Mouse (Mus musculus) NIH3T3 (cell line): ENCODE measurements around the gene Lemd1.

Experiments used
- DNase-seq: peaks from one replicate; pipeline ENCODE4 v3.0.0-alpha.2; 2012; ENCODE audit warnings: low read depth

Lemd1 gene

DNA sequence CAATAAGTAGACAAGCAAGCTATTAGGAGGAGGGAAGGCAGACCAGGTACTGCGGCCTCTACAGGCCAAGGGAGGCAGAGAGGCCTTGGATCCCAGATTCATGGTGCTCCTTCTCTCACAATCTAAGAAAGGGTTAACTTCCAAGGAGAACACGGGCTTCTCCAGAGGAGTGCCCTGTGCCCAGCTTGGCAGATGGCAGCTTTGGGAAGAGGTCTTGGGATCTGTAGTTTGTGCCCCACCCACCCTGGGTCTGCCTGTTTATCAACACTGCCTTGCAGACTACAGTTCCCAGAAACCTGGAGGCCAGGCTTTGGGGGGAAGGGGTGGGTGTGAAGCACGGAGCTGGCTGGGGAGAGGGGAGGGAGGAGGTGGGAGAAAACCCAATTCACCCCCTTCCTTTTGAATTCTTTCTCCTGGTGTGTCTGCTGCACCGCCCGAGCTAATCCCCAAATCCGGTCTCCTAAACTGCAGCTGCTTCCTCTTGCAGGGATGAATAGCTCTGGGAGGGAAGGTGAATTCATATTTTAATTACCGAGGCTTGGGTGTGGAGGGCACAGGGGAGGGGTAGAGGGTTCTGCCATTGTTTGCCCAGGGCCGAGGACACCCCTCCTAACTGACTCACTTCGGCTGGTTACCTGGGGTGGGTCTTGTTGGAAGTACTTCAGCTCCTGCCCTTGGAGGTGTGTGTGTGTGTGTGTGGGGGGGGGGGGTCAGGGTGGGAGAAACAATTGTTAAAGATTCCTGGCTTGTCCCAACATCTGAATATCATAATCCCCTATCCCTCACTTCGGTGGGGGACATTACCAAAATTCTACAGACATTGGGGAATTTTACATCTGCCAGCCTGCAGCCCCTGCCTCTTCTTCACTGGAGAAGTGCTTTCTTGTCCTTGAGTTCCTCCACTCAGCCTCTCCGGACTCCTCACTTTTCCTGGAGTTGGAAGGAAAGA lies 9.6 kb downstream of the Lemd1 start:
- DNase-seq: peak; percentile 57

DNA sequence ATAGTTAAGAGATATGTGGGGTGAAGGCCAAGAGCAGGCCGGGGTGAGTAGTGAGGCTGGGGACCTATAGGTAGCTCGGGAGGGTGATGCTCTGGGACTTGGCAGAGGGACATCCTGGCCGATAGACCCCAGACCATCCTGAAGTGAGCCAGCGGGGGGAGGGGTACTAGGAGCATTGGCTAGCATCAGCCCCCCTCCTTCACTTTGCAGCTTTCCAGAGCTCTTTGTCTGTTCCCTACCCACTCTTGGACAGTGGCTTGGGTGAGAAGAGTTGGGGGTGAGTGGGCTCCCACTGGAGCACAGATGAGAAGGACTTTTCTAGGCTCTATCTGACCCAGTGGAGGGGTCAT lies 10.3 kb downstream of the Lemd1 start:
- no peak for DNase-seq

DNA sequence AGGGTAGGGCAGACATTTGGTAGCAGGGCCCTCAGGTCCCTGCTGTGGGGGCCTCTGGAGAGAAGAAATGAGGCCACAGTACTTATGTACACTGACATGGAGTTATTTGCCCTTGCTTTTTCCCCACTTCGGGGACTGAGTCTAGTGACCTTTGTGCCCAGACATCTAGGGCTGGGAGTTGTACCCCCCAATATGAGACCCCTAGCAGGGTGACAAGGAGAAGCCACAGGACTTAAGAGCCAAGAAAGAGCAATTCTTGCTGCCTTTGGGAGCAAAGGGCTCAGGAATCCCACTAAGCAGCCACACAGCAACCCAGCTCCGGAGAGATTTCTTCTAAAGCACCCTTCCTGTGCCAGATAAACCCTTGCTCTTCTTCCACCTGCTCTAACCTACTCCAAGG lies 10.7 kb downstream of the Lemd1 start:
- no peak for DNase-seq

DNA sequence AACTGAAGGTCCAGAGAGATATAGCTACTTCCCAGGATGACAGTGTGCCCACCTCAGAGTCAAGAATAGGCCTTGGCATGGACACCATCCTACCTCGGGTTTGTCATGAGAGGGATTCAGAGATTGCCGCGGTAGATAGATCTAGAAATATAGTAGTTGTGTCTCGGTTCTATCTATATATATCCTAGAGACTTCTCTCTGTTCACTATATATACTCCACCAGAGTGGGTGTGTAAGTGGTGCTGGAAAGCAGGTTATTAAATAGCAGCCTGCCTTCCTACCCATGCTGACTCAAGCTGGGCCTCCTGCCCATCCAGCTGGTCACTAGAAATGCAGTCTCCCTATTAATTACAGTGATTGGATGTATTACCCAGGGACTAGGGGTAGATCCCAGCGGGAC lies 11.5 kb downstream of the Lemd1 start:
- no peak for DNase-seq

DNA sequence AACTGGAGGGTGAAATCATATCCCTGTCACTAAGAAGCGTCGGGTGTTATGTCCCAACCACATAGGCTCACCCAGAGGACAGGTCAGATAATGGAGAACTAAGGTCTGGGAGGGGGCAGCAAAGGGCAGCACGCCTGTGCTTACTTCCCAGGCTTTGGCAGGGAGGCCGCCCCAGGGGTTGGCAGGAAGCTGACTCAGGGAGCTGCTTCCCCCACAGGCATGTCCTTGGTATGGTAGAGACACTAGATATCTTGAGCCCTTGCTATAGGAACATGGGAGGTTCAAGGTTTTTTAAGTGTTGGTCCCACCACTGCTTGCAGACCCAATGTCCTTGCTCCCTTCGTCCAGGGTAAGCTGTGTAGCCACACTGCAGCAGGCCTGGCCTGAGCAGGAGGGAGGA lies 14.7 kb downstream of the Lemd1 start:
- DNase-seq: no peak

DNA sequence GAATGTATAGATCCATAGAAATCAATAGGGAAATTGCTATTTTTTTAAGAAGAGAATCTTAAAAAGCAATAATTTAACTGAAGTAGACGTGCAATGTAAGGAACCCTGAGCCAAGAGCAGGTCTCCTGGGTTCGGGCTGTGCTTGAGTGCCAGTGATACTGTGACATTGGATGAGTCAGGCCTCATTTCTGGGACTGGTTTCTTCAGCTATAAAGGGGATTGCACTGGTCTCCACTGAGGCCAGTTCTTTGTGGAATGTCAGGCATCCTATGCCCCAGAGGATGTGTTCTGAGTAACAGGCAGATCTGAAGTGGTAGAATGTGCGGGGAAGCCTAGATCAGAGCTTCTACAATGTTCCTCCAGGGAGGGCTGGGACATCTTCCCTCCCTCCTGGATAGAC lies 15.6 kb downstream of the Lemd1 start:
- peak; percentile 51 for DNase-seq

DNA sequence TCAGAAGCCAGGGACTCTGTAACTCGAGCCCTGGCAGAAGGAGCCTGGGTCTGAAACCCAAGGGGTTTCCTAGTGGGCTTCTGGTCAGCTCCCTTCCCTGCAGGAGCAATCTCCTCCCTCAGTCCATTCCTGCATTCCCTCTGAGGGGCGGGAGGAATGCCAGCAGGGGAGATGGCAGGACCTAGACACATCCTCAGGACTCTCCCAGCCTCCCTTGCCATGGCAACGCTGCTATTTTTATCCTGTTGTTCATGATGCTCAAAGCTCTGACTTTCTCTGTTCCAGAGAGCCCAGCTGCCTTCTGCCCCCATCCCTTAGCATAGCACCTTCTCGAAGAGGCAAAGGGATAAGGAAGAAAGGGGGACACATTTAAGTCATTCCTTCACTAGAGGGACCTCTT lies 16.9 kb downstream of the Lemd1 start:
- peak; percentile 88 for DNase-seq

DNA sequence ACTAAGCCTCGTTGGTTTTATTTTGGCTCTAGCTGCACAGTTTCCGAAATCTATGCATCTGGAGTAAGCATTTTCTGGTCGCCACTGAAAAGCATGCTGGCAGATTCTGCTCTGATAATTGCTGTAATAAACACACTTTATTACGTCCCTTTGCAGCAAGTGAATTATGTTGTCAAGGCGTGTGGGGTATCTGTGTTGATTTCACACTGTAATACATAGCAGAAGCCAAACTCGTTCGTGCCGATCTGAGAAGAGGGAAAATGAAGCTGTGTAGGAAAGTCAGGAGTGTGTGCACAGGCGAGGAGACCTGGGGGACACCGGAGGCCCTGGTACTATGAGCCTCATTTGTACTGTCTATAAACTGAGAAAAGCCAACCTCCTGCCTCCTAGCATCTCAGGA lies 18.2 kb downstream of the Lemd1 start:
- no peak for DNase-seq

DNA sequence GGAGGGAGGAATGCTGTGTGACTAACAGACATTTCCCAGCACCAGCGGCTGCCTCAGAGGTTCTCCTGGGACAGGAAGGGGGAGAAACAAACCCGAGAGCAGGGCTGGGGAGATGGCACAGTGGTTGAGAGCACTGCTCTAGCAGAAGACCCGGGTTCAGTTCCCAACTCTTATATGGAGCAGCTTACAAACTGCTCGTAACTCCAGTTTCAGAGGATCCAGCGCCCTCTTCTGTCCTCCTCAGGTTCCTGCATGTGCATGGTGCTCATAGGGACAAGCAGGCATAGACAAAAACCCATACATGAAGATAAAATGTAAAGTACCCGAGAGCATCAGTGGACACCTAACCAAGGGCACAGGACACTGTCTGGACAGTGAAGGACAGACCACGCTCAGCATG lies 19.7 kb downstream of the Lemd1 start:
- DNase-seq: peak; percentile 81

DNA sequence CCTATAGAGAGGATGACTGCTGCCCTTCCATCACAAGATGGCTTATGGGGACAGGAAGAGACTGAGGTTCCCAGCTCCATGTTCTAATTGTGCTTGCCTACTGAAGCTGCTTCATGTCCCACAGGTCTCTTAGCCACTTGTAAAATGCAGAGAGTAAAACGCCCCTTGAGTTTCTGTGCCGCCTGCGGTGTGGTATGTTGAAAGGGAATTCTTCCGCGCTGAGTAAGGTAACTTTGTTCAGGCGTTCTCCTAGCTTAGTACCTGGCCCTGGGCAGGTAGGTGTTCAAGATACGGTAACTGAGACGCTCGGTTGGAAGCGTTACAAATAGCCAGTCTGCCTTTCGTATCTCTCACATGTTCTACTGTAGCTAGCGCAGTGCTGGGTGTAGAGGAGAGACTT lies 20.4 kb downstream of the Lemd1 start:
- DNase-seq: no peak

DNA sequence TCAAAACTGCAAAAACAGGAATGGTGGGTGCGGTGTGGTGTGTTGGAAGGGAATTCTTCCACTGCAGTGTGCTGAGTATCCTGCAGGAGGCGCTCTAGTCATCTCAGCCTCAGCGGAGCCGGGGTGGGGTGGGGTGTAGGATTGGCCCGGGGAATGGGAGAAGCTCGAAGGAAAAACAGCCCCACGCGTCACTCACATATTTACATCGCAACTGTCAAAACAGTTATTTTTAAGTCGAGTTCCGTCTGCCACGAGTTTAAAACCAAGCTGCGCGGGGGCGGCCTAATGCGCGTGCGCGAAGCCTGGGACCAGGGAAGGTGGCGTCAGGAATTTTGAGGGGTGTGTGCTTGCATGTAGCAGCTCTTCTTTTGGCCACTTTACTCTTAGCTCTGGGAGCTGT lies 21.0 kb downstream of the Lemd1 start:
- DNase-seq: peak; percentile 38

DNA sequence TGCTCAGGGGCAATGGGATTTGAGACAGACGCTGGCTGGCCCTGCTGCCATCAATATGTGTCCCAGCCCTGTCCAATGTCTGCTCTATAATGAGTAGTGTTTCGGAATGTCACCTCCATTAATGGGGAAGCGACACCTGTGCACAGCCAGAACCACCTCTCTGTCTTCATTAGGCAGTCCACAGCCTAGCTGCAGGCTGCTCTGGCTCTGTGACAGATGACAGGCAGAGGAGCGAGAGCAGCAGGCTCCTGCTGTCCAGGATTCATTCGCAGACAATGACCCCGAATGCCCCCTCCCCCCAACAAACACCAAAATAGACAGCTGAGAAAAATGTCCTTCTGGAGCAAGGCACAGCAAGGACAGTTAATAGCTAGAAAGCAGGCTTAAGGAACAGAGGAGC lies 21.8 kb downstream of the Lemd1 start:
- DNase-seq: no peak

DNA sequence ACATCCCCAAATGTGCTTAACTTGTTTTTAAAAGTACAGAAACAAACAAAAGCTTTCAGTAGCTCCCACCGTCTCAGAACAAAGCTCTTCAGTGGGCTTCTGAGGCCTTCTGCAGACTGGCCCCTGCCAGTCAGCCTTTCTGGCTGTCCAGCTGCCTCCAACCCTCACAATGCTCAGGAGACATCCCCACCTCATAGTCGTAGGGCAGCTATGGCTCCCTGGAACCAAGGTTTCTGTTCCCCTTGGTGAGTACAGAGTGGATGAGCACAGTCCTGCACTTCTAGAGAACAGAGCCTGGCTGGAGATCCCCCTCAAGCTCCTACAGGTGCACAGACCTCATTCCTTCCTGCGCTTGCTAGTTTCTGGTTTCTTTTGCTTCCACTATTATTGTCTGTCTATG lies 25.0 kb downstream of the Lemd1 start:
- DNase-seq: no peak

DNA sequence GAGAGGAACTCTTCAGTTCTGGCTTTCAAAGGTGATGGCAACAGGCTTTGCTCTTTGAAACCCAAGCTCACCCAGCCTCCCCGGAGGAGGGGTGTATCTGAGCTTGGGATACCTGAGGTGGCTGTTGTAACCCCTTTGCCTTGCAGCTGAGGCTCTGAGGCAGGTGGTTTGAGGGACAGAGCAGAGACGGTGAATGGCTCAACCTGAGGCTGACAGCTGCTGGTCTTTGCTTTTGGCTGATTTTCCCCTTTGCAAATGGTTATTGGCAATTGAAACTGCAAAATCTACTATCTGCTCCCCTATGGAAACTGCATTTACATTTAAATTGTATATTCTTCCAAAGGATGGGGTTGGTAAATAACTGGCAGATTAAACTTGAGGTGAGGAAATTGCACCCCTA lies 30.4 kb downstream of the Lemd1 start:
- DNase-seq: no peak

DNA sequence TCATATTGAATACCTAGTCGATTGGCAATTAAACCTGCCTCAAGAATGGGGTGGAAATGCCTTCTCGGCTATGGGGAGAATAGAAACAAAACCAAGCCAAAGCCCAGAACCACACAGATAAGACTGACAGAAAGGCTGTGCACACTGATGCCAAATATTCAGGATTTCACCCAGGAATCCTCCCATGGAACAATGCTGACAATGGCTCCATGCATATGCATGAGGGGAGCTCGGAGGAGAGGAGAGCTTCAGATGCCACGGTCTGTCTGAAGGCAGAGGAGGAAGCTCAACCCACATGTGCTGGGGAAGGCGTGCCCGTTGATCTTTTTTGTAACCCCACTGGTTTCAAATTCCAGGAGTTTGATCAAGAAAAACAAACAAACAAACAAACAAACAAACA lies 30.9 kb downstream of the Lemd1 start:
- DNase-seq: no peak

DNA sequence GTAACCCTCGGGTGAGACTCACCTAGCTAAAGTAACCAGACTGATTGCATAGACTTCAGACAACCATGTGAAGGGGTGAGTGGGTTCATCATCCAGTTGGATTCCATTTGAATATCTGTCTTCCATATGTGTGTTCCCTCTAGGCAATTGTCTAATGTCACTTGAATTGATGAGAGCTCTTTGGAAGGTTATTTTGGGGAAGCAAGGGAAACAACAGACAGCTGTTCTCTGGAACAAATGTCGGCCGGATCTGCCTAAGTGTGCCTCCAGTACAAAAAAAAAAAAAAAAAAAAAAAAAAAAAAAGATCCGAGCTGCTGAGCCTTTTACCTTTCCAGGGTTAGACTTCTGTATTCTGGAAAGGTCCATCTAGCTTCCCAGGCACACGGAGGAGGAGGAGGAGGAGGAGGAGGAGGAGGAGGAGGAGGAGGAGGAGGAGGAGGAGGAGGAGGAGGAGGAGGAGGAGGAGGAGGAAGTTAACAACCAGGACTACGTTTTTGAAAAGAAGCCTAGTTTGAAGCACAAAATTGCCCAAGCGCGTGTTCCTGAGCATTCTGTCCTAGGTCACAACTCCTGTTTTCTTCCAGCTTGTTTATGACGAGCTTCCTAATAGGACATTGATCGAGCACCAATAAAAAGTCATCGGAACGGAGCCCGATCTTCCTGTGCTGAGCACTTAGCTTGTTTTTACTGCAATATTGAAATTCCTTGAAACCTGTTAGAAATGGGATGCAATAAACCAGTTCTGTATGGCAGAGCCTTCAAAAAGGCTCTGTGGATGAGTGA lies 35.3 kb downstream of the Lemd1 start:
- no peak for DNase-seq

DNA sequence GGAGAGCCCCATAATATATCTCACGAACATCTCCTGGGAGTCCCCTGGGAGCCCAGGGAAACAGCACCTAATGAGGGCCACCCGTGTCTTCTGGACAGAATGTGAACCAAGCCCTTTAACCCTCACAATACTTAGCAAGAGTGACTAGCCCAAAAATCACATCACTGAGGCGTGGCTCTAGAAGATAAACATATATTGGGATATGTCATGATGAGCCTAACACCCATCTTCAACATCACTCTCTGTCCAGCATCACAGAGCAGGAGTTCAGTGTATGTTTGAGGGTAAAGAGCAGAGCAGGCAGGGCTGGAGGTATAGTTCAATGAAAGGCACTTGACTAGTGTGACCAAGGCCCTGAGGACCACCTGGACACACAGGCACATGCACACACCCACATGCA lies 38.4 kb downstream of the Lemd1 start, which contains the start of gene Gm10188:
Gene Gm10188 (minus strand): TSS at position 101 of the 400 bp plus-strand sequence.
- no peak for DNase-seq

DNA sequence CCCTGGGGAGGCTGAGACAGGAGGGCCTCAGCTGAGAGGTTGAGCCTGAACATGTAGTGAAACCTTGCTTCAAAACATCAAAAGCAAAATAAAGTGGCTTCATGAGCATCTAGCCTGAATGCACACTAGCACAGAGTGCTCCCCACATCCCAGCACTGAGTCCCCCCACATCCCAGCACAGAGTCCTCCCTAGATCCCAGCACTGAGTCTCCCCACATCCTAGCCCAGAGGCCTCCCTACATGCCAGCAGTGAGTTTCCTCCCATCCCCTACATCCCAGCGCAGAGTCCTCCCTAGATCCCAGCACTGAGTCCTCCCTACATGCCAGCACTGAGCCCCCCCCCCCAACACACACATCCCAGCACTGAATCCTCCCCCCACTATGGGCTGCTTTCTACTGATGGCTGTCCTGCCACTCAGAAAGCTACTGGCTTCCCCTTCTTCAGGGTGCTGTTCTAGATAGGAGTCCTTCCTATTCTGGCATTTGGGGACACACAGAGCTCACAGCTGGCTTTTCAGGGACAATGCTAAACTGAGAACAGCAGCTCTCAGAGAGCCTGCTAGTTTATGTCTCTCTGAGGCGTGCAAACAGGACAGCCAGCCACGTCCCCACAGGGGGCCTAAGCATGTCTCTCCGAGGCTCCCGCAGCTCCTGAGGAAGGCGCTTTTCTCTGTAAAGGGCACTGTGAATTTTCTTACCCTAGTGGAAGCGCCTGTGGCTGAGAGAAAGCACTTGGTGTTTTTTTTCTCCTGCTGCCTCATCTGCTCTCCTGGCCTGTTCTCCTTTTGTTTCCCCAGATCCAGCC lies 40.4 kb downstream of the Lemd1 start:
- no peak for DNase-seq

DNA sequence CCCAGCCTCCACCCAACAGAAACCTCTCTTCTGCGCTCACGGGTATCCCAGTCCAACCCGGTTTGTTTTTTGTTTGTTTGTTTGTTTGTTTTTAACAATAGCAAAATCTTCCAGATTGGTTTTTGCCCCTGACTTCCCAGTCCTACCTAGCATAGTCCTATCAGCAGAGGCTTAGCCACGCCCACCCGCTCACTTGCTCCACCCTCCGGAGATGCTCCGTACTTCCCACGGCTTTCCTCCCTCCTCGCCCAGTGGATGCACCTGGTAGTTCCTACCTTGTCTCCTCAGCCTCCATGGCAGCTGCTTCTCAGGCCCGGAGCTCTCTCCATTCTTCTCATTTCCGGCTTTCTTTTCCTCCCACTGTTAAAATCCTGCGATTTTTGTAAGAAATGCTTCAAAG lies 42.3 kb downstream of the Lemd1 start:
- no peak for DNase-seq

DNA sequence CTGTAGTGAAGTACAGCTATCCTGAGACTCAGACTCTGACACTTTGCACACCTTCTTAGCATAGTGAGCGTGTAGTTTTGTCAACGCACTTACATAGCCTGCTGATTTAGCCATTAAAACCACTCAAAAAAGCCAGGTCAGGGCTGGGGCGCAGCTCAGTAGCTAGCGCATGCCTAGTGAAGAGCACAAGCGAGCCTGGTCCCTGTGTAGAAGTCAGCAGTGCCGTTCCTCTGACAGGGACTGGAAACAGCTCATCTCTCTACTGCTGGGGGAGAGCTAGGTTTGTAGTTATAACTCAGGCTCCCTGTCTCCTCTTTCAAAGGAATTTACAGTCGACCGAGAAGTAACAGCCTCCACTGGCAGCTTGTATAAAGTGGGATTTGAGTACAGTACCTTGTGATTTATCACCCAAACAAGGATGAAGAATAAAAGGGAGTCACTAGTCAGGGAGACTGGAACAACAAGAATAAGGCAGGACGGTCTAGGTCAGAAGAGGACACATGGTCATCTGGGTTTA lies 43.6 kb downstream of the Lemd1 start:
- DNase-seq: no peak

DNA sequence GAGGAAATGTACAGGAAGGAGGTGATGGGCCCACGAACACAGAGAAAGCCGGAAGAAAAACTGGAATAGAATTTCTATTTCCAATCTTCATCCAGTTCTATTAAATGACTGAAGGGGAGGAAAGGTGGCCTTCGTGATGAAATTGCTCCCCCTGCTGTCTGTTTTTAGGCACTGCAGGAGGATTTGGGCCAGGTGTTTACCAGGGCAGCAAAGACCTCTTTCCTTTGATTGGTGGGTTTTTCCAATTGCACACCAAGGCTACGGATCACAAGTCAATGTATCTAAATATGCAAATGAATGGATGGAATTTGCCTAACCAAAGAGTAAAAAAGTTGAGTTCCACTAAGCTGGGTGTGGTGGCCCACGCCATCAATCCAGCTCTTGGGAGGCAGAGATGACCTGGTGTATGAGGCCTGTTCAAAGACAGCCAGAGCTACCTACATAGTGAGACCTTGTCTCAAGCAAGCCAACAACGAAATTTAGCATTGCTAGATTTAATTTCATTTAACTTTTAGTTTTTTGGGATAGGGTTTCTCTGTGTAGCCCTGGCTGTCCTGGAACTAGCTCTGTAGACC lies 46.4 kb downstream of the Lemd1 start:
- peak; percentile 84 for DNase-seq

DNA sequence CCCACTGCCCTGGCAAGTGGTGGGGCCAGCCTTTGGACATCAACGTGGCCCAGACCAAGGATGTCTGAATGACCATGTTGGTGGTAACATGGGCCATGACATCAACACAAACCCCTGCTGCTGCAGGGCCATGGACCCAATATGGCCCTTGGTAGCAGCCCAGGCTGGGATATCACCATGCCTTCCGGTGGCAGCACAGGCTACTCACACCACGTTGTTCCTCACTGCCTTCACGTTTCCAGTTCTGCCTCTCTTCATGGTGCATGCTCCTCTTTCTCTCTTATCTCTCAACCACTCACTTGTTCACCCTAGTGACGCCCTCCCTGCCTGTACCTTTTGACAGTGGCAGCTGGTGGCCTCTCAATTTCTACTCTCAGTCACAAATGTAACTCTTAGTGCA lies 53.8 kb downstream of the Lemd1 start:
- DNase-seq: no peak
